7 mouse cellular contexts compared by ENCODE assay signal in genomic region chr19:23124023-23124550, GRCm38 (mm10).
"Had no signal": no experiment of that assay in that cellular context is flagged by ENCODE, and none has a peak within 500 bp of the region (broad histone marks: within the 10 kb centered on the region; RNA-seq: fewer than 3 reads in every experiment).

No protein-coding gene starts in this region.

- DNase-seq: lung, adult 2 months; lung, postnatal 14 days; lung, postnatal 36 days; right cerebral cortex, postnatal 14 days; thymus, adult 18-20 months; thymus, postnatal 14 days; thymus, postnatal 36 days had no signal
